ENCODE assay signal across 15 mouse cellular contexts in genomic region chr3:6427905-6428304, GRCm38 (mm10).
"Had no signal": no experiment of that assay in that cellular context is flagged by ENCODE, and none has a peak within 500 bp of the region (broad histone marks: within the 10 kb centered on the region; RNA-seq: fewer than 3 reads in every experiment).

No protein-coding gene starts in this region.

- H3K9ac ChIP-seq: kidney, embryonic 15.5 days; limb, embryonic 12.5 days; lung, embryonic 14.5 days; midbrain, embryonic 12.5 days had no signal

- H3K27ac ChIP-seq: kidney, embryonic 15.5 days; left cerebral cortex, adult 2 months; limb, embryonic 12.5 days; midbrain, embryonic 12.5 days; stomach, postnatal 0 days had no signal

- H3K4me1 ChIP-seq: kidney, embryonic 15.5 days; limb, embryonic 12.5 days; midbrain, embryonic 12.5 days had no signal

- ATAC-seq: intestine, embryonic 16.5 days; midbrain, embryonic 16.5 days had no signal

- H3K4me3 ChIP-seq: kidney, embryonic 15.5 days; left cerebral cortex, adult 2 months; limb, embryonic 12.5 days; midbrain, embryonic 12.5 days had no signal

- DNase-seq: kidney, adult 2 months; kidney, postnatal 25 days; lung, embryonic 14.5 days; lung, postnatal 10 days; lung, postnatal 4 days; thymus, adult 18-20 months; thymus, postnatal 14 days had no signal

- H3K9me3 ChIP-seq: kidney, embryonic 15.5 days; midbrain, embryonic 12.5 days had no signal

- H3K4me2 ChIP-seq: kidney, embryonic 15.5 days; limb, embryonic 12.5 days; liver, embryonic 11.5 days; lung, embryonic 14.5 days; midbrain, embryonic 12.5 days had no signal

- H3K27me3 ChIP-seq: kidney, embryonic 15.5 days; limb, embryonic 12.5 days; midbrain, embryonic 12.5 days had no signal

- H3K36me3 ChIP-seq: kidney, embryonic 15.5 days; limb, embryonic 12.5 days; midbrain, embryonic 12.5 days had no signal
